Mouse (Mus musculus) layer of hippocampus, postnatal 36 days (tissue): Measurements from ENCODE around the gene Fut1. TPM values are rescaled to one million over a fixed set of nuclear protein-coding genes. Genes with fewer than 3 reads are reported as not detected.

Experiments used
- total RNA-seq, 2 experiments: library from RNA; stranded (reverse); gene quantifications; 2 replicates each; pipeline ENCODE4 v1.2.3; 2021

Fut1 gene
- total RNA-seq, 2 experiments from 2014 or later = not detected

Other genes starting within 250 kb of the Fut1 start
- gene Lin7b, start 246.7 kb upstream of the Fut1 start, total RNA-seq = 100 to 1,000 TPM; 133 to 154 TPM
- 100 to 1,000 TPM; 379 to 450 TPM for gene Snrnp70, start 221.5 kb upstream of the Fut1 start, total RNA-seq
- not detected for gene Kcna7, start 211.6 kb upstream of the Fut1 start, total RNA-seq
- under 1 TPM; 0.17 to 0.18 TPM for gene Ntf5, start 203.6 kb upstream of the Fut1 start, total RNA-seq
- gene Lhb, start 196.5 kb upstream of the Fut1 start, total RNA-seq = not detected
- gene Gys1, start 182.4 kb upstream of the Fut1 start, total RNA-seq = 10 to 100 TPM; 14.5 to 18.6 TPM
- 10 to 100 TPM; 33.0 to 39.9 TPM for gene Ruvbl2, start 179.2 kb upstream of the Fut1 start, total RNA-seq
- 100 to 1,000 TPM; 187 to 197 TPM for gene Ftl1, start 157.4 kb upstream of the Fut1 start, total RNA-seq
- gene Bax, start 150.4 kb upstream of the Fut1 start, total RNA-seq = 10 to 100 TPM; 73.5 to 80.8 TPM
- not detected for gene Tulp2, start 135.4 kb upstream of the Fut1 start, total RNA-seq
- 1 to 10 TPM in 1 of 2 experiments, not detected in 1; 2.5 TPM for gene Gm45808, start 130.5 kb upstream of the Fut1 start, total RNA-seq
- gene Dhdh, start 128.5 kb upstream of the Fut1 start, total RNA-seq = 1 to 10 TPM; 3.1 to 3.9 TPM
- 10 to 100 TPM; 94.0 to 98.0 TPM for gene Nucb1, start 106.9 kb upstream of the Fut1 start, total RNA-seq
- gene Ppp1r15a, start 91.0 kb upstream of the Fut1 start, total RNA-seq = 10 to 100 TPM; 17.4 to 20.0 TPM
- under 1 TPM; 0.77 to 0.86 TPM for gene Plekha4, start 91.0 kb upstream of the Fut1 start, total RNA-seq
- gene Hsd17b14, start 62.4 kb upstream of the Fut1 start, total RNA-seq = under 1 TPM in 1 of 2 experiments, not detected in 1; 0.28 TPM
- gene Bcat2, start 47.1 kb upstream of the Fut1 start, total RNA-seq = 10 to 100 TPM; 23.5 to 29.9 TPM
- not detected for gene Fgf21, start 1.8 kb upstream of the Fut1 start, total RNA-seq
- gene Izumo1, start 4.5 kb downstream of the Fut1 start, total RNA-seq = not detected
- gene Rasip1, start 10.2 kb downstream of the Fut1 start, total RNA-seq = 1 to 10 TPM; 6.1 to 6.6 TPM
- gene Mamstr, start 22.7 kb downstream of the Fut1 start, total RNA-seq = 1 to 10 TPM; 2.3 to 2.8 TPM
- under 1 TPM in 1 of 2 experiments, not detected in 1; 0.18 TPM for gene Fut2, start 49.1 kb downstream of the Fut1 start, total RNA-seq
- 1 to 10 TPM; 5.5 to 6.0 TPM for gene Ntn5, start 66.7 kb downstream of the Fut1 start, total RNA-seq
- gene Sec1, start 77.1 kb downstream of the Fut1 start, total RNA-seq = 1 to 10 TPM; 2.0 to 2.7 TPM
- 100 to 1,000 TPM; 191 to 217 TPM for gene Car11, start 82.6 kb downstream of the Fut1 start, total RNA-seq
- 10 to 100 TPM; 49.8 to 51.5 TPM for gene Dbp, start 87.8 kb downstream of the Fut1 start, total RNA-seq
- 100 to 1,000 TPM; 372 to 375 TPM for gene Rpl18, start 98.2 kb downstream of the Fut1 start, total RNA-seq
- gene Sphk2, start 100.7 kb downstream of the Fut1 start, total RNA-seq = 10 to 100 TPM; 36.6 to 37.2 TPM
- under 1 TPM; 0.12 to 0.13 TPM for gene Fam83e, start 103.9 kb downstream of the Fut1 start, total RNA-seq
- not detected for gene Spaca4, start 108.5 kb downstream of the Fut1 start, total RNA-seq
- gene Lmtk3, start 166.4 kb downstream of the Fut1 start, total RNA-seq = 100 to 1,000 TPM; 285 to 298 TPM
- 1 to 10 TPM; 6.3 to 7.0 TPM for gene Sult2b1, start 167.4 kb downstream of the Fut1 start, total RNA-seq
- 100 to 1,000 TPM; 138 to 150 TPM for gene Cyth2, start 197.3 kb downstream of the Fut1 start, total RNA-seq
- gene Kcnj14, start 207.5 kb downstream of the Fut1 start, total RNA-seq = 1 to 10 TPM; 1.6 to 2.4 TPM
- gene Grwd1, start 213.7 kb downstream of the Fut1 start, total RNA-seq = 10 to 100 TPM; 19.9 to 22.6 TPM